Mouse (Mus musculus): ENCODE data around the gene Nectin1.
A peak's percentile ranks its signal among the peaks of the same experiment; 100 is the strongest.

The Nectin1 gene

DNA sequence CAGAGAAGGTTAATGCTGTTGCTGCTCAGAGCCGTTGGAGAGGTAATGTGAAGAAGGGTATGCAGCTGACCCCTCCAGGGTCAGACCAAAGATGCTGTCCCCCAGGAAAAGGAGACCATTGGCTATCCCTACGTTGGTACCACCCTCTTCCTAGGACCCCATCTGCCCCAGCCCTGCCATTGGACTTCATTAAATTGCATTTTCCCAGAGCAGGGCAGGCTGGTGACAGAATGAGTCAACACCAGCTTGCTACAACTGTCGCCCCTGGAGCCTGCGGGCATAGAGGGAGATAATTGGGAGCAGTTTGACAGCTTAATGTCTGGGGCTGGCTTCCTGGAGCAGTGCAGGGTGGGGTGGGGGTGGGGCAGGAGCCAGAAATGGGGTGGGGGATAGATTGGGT, 25.0 kb downstream of the Nectin1 start:
- DNase-seq = no peak

DNA sequence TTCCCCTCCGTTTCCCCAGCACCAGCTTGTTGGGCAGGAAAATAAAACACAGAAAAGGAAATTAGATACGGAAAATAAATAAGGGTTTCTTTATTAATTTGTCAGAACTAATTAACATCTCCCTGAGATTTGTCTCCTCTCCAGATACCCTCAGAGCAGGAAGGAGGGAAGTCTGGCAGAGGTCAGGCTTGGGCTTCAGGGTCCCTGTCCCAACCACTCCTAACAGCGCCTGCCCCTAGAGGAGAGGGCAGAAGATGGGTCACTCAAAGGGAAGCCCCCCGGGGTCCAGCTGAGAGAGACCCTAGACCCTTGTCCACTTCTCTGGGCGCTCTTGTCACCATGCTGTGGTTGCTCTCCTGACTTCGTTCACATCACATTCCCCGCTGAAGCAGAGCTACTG, 25.4 kb downstream of the Nectin1 start:
- DNase-seq = no peak

DNA sequence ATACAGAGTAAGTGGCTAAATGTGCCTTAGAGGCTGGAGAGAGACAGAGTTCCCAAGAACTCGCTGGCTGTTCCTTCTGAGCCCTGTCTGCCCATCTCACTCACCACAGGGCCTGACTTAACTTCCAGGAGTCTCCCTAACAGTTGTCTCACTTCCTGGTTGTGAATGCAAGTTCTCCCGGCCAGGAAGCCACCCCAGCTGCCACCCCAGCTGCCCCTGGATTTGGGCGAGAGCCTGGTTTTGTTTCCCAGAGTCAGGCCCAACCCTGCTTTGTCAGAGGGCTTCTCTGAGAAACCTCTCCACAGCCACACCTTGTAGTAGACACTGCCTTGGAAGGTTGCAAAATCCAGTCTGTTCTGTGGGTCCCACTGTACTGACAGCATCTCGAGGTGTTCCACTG, 26.2 kb downstream of the Nectin1 start:
- DNase-seq = no peak

DNA sequence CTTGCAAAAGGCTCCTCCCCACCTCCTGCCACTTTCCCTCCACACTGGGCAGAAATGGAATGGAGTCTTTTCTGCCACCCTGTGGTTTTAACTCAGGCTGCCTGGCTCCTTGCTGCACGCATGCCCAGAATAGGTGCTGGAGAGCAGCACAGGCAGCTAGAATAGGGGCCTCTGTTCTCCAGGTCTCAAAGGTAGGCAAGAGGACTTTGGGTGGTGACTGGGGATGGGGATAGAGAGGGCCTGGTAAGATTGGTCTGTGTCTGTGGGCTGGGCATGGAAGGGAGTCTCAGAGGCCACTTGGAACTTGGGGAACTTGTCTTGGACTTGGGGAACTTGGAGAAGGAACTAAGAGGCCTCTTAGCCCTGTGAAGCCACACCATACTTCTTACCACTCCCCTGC, 27.3 kb downstream of the Nectin1 start:
- DNase-seq = no peak

DNA sequence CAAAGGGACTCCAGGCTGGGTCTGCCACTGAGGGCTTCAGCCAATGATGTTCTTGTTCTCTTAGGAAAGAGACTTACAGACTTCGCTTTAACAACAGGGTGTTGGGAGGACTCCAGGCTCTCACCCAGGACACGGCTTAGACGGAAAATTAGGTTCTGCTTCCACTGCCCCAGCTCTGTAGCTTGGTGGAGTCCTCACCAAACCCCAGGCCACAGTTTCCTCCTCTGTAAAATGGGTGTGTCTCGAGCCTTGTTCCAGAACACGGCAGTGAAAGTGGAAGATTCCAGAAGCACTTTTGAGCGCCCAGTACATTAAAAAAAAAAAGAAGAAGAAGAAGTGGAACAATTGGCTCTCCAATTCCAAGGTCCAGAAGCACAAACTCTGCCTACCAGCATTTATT, 28.7 kb downstream of the Nectin1 start:
- DNase-seq = no peak

DNA sequence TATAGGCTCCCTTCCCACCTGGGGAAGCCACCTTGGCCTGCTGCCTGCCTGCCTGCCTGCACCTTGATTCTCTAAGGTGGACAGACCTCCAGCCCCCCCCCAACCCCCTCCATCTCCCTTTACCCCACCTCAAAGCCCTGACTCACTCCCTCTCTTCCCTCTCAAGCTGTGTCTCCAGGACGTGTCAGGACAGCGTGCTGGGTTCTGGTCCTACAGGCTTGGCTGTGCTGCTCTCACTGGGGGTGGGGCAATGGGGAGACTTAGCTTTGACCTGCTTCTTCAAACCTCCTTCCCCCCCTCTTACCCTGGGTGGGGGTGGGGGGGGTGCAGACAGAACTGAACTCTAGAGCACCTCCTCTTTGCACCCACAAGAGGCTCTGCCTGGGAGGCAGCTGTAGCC, 29.7 kb downstream of the Nectin1 start:
- no peak for DNase-seq

DNA sequence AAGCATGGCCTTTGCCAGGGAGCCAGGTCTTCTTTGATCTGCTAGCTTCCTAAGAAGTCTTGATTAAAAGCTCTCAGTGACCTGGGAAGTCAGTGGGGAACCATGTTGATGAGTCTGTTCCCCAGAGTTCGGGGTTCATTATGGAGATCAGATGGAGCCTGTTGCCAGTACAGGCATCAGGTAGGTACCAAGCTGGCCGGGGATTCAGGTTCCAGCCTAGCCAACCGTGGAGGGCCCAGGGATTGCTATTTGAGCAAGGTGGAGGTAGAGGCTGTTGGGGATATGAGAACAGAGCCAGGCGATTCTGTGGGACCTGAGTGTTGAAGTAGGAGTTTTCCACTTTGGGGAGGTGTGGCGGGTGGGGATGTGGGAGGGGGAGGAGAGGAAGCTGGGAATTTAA, 30.6 kb downstream of the Nectin1 start:
- DNase-seq = no peak

DNA sequence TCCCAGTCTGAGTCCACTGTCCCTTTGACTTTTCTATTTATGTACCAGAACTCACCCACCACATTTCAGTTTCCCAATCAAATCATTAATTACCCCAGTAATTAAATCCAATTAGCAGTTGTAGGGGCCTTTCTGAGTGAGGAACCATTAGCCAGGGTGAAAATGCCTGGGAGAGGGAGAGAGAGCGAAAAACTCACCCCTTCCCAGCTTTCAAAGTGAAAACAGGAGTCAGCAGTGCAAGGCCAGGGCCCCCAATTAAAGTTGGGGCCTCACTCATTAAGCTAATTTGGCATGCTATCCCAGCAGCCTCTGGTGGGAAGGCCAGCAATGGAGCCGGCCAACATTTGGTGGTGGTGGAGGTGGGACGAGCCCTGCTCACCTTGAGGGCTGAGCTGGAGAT, 32.4 kb downstream of the Nectin1 start:
- DNase-seq = no peak

DNA sequence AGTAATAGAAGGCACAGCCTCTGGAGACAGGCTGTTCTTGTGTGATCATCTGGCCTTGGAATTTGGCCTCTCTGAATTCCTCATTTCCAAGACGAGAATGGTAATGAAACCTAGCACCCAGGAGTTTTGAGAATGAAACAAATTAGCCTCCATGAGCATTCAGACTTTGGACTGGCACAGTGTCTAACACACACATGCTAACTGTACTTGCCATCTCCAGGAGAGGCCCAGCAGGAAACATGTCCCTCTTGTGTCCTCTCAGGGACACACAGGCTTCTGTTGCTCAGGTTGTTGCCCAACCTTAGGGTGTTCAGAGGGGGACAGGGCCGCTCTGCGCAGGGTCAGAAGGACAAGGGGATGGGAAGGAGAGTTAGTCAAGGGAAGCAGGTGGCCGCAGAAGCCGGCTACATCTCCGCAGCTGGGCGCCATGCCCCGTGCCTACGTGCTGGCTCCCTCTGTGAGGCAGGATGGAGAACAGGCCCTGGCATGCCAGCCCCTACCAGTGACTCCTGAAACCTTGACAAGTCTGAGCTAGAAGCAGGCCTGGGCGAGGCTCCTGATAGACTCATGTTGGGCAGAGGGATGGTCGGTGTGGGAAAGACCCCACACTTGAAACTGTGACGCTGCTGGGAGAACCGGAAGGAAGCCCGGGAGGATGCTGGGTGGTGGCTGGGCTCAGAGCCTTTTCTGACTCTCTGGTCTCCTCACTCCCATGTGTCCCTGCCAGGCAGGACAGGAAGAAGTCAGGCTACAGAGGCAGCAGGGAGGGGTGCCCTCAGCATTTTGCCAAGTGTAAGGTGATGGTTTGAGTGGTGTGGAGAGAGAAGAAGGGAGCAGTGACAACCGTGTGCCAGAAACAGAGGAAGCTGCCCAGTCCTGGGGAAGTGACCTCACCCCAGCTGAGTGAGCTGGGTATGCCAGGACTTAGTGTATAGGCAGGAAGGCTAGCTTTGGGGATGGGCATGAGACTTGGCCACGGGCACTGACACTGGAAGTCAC, 33.9 kb downstream of the Nectin1 start:
- peak; percentile 54 for DNase-seq

DNA sequence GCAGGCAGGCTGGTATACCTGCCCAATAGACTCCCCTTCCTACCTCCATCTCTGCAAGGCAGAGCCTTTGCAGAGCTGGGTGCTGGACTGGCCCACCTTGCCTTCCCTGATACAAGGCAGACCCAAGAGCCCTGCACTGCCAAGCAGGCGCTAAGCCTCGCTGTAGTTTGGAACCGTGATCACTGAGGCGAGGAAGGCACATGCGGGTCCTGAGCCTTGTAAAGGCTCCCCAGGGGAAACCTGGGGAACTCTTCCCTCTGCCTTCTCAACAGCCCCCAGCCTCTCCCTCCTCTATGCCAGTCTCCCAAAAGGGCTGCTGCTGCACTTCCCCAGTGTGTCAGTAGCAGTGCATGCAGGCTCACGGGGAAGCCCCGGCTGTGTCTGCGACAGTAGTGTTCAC, 37.1 kb downstream of the Nectin1 start:
- DNase-seq = no peak

DNA sequence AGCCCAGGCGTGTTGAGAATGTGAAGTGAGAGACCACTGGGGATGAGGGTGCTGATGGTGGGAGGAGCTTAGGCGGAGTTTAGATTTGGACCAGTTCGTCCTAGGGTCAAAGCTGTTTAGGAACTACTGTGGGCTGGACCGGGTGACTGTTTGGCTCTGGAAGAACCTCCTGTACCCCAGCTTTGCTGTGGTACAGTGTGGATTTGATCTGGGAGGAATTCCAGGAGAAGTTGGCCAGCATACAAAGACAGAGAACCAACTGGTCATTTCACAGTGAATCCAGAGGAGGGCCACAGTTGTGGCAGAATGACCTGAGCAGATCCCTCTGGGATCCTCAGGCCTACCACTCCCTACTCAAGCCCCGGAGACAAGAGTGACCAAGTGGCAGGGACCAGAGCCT, 38.6 kb downstream of the Nectin1 start:
- DNase-seq = no peak

DNA sequence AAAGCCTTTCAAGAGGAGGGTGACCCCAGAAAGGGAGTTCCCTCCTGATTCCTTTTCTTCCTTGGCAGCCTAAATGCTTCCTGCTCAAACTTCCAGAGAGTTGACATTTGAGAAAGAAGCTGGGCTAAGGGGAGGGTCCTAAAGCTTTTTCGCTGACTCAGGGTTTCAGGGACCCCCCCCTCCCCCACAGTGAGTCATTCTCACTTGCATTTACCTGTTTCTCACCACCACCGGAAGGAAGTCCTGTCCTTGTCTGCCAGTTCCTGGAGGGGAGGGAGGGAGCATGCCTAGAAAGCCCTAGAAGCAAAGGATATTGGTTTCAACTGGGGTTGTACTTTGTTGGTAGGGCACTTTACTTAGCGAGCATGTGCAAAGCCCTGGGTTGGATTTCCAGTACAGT, 40.2 kb downstream of the Nectin1 start:
- DNase-seq = no peak

DNA sequence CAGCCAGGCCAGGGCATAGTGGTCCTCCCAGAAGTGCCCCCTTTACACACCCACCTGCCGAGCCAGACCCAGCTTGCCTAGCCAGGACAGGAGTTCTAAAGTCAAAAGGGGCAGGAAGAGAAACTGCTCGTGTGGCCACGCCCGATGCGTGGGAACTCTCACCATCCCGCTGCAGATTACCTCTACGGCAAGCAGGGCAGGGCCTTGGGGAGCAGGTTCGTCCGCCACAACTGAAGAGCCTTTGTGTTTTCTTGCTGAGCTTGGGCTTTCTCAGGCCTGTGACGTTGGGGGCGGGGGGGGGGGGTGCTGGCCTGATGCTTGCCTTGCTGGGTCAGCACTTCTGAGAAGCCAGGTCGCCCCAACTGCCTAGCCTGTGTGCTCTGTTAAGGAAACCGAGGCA, 41.1 kb downstream of the Nectin1 start:
- DNase-seq = no peak

DNA sequence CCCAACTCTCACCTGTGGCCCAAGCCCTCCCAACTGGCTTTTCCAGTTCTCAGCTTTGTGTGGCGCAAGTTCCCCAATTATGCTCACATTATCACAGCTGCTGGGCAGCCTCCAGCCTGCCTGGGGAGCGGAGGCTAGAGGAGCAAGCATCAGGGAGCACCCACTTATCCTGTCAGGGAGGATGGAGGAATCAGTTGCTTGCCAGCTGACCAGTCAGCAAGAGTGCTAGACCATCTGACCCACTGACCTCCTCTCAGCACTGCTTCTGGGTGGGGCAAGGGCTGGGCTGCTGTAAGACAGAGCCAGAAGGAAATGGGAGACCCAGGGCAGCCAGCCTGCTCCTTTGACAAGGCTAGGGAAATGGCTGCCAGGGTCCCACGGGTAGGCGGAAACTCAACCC, 43.8 kb downstream of the Nectin1 start:
- no peak for DNase-seq

DNA sequence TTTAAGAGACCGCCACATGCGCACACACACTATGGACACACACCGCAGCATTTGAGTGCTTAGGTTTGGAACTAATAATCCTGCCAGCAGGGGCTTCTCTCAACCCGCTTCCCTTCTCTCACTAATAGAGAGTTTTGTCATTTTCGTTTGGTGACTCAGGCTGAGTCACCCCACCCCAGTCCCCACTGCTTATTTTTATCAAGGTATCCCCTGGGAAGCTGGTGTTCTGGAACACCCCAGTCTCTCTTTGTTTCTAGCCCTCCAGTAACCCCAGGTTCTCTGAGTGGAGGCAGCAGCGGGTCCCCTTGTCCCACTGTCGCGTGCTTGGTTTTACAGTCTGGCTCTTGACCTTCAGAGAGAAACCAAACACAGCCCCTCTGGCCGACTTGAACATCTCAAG, 48.9 kb downstream of the Nectin1 start:
- no peak for DNase-seq

DNA sequence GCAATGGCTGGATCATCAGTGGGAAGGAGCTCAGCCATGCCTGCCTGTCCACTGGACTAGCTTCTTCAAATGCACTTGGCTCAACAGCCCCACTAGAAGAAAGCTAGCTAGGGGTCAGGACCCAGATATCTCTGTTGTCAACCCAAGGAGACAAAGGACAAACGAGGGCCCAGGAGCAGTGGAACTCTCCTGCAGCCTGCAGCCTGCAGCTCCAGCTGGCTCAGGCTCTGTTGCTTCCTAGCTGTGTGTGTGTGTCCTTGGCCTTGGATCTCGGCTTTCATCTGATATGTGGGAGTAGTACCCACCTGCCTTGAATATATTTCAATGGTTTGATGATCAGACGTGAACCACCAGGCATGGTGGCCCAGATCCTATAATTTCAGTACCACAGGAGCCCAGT, 49.6 kb downstream of the Nectin1 start:
- DNase-seq = no peak

DNA sequence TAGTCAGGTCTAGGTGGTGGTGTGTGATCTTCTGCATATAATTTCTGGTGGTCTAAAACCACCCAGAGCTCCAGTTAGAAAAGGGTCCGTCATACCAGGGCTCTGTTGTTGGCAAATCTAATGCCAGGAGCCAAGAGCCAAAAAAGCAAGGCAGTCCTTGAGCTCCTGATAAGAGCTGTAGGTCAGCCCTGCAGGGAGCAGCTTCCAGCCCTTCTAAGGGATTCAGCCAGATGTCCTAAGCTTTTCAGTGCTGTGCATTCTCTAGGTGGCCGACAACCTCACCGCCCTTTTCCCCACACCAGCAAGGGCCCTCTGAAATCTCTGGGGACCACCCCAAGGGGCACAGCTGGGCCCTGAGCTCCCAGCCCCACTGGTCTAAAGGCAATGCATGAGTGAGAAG, 52.2 kb downstream of the Nectin1 start:
- DNase-seq = no peak

DNA sequence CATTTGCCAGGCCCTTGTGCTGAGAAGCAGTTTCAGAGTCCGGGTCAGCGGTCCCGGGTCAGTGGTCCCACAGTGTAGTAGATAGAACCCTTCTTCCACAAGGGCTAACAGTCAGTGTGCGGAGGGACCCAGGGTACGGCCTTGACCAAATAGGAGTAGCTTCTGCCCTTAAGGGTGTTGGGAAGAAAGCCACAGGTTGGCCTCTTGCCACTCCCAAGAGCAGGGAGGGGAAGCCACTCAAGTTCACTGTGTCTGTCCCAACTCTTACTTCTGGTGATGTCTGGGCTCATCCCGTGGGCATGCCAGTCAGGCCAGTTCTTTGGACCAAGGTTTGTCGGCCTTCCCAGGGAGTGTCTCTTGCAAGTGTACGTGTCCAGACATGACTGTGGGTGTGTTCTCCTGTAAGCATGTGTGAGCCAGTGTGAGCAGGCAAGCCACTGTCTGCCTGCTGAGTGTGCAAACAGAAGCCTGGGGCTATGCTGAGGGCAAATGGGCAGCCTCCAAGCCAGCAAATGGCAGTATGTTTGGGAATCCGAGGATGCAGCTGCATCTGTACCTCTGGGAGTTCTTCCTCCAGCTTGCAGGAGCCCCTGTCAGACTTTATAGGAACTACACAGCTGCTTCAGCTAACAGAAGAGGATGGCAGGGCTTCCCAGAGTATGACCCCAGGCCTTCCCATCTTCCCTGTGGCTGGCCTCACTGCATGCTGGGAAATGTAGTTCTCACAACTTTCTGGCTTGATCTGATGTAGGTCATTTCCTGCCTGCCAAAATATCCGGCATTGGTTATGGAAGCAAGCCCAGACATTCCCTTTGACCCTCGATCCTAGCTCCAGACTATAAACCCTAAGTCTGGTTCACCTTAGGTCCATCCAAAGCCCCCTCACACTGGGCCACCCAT, 53.3 kb downstream of the Nectin1 start:
- no peak for DNase-seq

DNA sequence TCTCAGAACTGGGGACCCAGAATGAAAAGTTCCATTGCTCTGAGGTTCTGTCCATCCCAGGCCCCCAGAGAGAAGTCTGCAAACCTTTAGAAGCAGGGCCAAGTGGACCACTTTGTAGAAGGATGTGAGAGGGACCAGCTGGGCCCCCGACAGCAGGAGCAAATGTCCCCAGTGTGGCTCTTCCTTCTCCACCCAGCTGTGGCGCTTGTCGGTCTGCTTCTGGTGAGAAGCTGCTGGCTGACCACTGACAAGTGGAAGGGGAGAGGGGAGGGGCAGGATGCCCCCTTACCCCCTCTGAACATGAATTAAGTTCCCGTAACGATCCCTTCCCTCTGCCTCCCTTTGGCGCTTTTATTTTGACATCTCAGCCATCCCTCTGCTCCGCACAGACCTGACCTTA, 54.0 kb downstream of the Nectin1 start:
- no peak for DNase-seq

DNA sequence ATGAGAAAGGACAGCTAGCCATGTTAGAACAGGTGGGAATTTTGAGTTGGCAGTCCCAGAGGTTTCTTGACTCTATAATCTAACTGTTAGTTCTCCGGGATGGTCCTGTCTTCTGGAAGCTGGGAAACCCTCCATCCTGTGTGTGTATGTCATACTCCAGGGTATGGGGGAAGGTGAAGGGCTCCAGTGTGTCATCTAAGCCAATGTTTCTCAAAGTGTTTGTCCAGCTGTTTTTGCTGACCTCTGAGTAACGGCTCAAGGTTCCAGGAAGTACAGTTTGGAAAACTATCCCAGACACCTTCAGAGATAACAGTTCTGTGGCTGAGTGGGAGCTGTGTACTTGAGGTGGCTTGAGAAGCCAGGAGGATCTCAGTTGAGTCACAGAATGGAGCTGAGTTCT, 56.7 kb downstream of the Nectin1 start:
- no peak for DNase-seq

DNA sequence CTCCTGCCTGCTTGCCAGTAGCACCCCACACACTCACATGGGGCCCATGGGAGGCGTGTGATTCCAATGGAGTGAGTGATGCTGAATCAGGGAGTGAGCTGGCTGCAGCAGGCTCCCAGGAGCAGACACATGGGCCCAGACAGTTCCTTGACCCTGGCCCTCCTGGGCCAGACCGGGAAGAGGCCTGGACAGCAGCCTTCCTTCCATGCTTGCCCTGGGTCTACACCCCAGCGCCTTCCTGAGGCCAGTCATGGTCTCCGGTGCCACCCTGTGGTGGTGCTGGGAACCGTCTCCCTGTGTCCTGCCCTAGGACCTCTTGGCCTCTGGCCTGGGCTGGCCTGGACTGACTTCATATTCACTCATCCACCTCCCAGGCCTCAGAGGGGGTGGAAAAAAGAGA, 58.1 kb downstream of the Nectin1 start:
- peak; percentile 80 for DNase-seq

DNA sequence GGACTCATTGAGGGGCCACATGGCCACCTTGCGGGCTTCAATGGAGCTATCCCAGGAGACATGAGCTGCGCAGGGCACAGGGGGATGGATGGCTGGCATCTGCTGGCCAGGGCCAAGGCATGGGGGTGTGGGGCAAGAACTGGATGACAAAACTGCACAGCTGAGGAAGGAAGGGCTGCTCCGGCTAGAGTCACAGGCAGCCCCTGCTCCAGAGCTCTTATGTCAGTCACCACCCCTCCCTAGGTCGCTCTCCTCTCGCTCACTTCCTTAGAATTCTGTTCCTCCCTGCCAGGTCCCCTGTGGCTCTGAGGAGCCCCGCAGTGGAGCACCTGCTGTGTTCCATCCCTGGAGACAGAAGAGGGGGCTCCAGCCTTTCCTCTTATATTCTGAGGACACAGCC, 63.8 kb downstream of the Nectin1 start:
- no peak for DNase-seq

DNA sequence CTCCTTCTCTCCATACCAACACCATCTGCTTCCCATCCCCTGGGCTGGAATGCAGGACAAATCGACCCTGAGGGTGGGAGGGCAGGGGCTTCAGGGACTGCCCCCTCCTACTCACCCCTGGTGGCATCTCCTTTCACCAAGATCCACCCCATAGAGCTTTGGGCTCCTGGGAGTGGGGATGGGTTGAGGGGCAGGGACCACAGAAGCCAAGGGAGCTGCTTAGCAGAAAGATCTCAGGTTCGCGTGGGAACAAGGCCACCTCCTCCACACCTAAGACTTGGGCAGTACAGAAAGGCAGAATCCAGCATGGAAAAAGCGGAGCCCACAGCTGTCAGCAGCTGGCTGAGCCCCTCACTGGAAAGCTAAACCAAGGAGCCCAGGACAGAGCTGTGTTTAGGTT, 64.3 kb downstream of the Nectin1 start:
- no peak for DNase-seq

DNA sequence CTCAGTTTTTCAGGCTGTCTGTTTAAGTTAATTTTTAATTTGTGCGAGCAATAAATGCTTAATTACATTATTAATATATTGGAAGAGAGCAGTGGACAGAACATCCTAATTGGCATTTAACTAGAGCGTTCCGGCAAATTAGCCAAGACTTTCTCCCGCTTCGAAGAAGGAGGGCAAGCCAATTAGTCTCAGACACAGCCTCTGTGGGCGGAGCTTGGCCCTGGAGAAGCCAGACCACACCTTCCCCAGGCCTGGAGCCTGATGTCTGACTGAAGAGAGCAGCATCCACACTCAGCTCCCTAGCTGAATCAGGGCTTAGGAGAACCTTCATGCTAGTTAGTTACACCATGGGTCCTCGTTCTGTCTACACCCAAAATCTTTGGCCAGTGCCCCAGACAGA, 64.8 kb downstream of the Nectin1 start:
- peak; percentile 37 for DNase-seq

Data from kidney, adult 18-20 months (tissue).